Mouse (Mus musculus) olfactory bulb, adult 2 months (tissue): Measurements from ENCODE around the gene Sv2b. TPM values are rescaled to one million over a fixed set of nuclear protein-coding genes. Genes with fewer than 3 reads are reported as not detected.
A peak's percentile ranks its signal among the peaks of the same experiment; 100 is the strongest.
"Not testable (repeated sequence)": the region's sequence is repeated elsewhere in the genome, so short reads cannot be mapped to it uniquely, and the experiment has no call there.

Experiments used
- H3K27ac ChIP-seq: fragments of 200-500 bp; 2 replicates; pipeline ENCODE4 v1.5.1; 2012; ENCODE audit warnings: low read depth, low read length; ENCODE audit not compliant: insufficient read depth
- H3K4me1 ChIP-seq: fragments of 200-500 bp; 2 replicates; pipeline ENCODE4 v1.6.1; 2012; ENCODE audit warnings: low read length; ENCODE audit not compliant: control insufficient read depth, insufficient read depth
- H3K4me3 ChIP-seq: fragments of 200-500 bp; 2 replicates; pipeline ENCODE4 v1.5.1; 2012; ENCODE audit warnings: mild to moderate bottlenecking, low read depth, low read length, moderate library complexity; ENCODE audit not compliant: insufficient read depth
- CTCF ChIP-seq: fragments of 200-500 bp; IDR thresholded peaks from 2 replicates; pipeline ENCODE4 v1.5.1; 2012; ENCODE audit warnings: low read depth, mild to moderate bottlenecking, low read length, moderate library complexity; ENCODE audit not compliant: insufficient read depth
- POLR2A ChIP-seq: fragments of 200-500 bp; IDR thresholded peaks from 2 replicates; pipeline ENCODE4 v1.6.1; 2012; ENCODE audit warnings: mild to moderate bottlenecking, low read depth, low read length, moderate library complexity; ENCODE audit not compliant: insufficient read depth
- WGBS: fragments of 180-500 bp; shearing (Covaris S2); methylation state at CpG from one replicate; pipeline ENCODE4 v1.1.7; 2018; 5-methylcytosine and 5-hydroxymethylcytosine counted together
- polyA plus RNA-seq: library from polyadenylated mRNA; stranded (reverse); fragments of >200 nt; gene quantifications from 2 replicates; pipeline ENCODE4 v1.2.4, GENCODE M21; 2012; ENCODE audit warnings: low replicate concordance; ENCODE audit not compliant: missing spikeins, insufficient read depth, insufficient read length

Sv2b gene
- polyA plus RNA-seq, 1 experiment = not detected

DNA sequence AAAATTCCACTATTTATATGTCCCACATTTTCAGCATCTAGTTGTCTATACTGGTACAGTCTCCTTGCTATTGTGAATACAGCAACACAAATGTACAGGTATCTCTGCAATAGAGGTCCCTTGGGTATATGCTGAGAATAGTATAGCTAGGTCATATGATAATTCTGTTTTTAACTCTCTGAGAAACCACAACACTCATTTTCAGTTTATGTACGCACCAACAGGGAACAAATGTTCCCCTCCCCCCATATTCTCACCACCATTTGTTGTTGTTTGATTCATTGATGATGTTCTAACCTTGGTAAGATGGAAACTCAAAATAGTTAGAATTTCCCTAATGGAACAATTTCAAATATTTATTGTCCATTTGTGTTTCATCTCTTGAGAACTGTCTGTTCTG, 16.2 kb upstream of the Sv2b start:
- WGBS = 88% methylated on average over 1 of the region's 1 CpGs
- H3K4me1 ChIP-seq = no peaks in the 10 kb centered on the region
- no peak for TF ChIP-seq CTCF
- TF ChIP-seq POLR2A = no peak
- H3K27ac ChIP-seq = no peak overlapping the region
- no peak overlapping the region for H3K4me3 ChIP-seq

DNA sequence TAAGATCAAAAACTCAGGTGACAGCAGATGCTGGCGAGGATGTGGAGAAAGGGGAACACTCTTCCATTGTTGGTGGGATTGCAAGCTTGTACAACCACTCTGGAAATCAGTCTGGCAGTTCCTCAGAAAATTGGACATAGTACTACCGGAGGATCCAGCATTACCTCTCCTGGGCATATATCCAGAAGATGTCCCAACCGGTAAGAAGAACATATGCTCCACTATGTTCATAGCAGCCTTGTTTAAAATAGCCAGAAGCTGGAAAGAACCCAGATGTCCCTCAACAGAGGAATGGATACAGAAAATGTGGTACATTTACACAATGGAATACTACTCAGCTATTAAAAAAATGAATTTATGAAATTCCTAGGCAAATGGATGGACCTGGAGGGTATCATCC, 13.7 kb upstream of the Sv2b start:
- not testable (repeated sequence) for H3K4me3 ChIP-seq, H3K27ac ChIP-seq, H3K4me1 ChIP-seq
- WGBS = 95% methylated on average over 3 of the region's 3 CpGs

GRCm38 (mm10) chr7:75320009-75320408, 10.9 kb upstream of the Sv2b start:
- H3K4me1 ChIP-seq = no peaks in the 10 kb centered on the region
- H3K4me3 ChIP-seq = no peak overlapping the region
- TF ChIP-seq POLR2A = no peak
- H3K27ac ChIP-seq = no peak overlapping the region

DNA sequence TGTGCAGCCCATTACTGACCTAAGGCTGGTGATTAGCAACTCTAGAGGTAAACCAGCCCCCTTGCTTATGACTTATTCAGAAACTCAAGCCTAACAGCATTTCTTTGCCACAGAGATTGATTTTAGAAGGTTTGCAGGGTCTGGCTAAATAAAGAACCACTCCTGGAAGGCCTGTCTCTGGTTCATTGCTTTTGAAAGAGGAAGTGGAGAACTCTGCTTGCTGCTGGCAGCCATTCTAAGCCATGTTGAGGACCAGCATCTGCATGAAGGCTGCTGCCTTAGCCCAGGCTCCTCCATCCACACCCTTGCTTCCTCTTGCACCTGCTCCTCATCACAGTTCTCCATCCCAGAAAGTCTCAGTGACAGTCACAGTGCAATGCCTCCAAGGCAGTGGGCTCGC, 9.3 kb upstream of the Sv2b start:
- TF ChIP-seq POLR2A (no peak), CTCF (no peak)
- Histone ChIP-seq H3K4me1 (no peaks in the 10 kb centered on the region), H3K4me3 (no peak overlapping the region), H3K27ac (no peak overlapping the region)
- 95% methylated on average over 1 of the region's 1 CpGs for WGBS

GRCm38 (mm10) chr7:75314873-75315272, 5.8 kb upstream of the Sv2b start:
- TF ChIP-seq POLR2A (no peak), CTCF (no peak)
- H3K4me3 ChIP-seq = no peak overlapping the region
- WGBS = 84% methylated on average over 5 of the region's 5 CpGs
- no peak overlapping the region for H3K27ac ChIP-seq
- no peaks in the 10 kb centered on the region for H3K4me1 ChIP-seq

DNA sequence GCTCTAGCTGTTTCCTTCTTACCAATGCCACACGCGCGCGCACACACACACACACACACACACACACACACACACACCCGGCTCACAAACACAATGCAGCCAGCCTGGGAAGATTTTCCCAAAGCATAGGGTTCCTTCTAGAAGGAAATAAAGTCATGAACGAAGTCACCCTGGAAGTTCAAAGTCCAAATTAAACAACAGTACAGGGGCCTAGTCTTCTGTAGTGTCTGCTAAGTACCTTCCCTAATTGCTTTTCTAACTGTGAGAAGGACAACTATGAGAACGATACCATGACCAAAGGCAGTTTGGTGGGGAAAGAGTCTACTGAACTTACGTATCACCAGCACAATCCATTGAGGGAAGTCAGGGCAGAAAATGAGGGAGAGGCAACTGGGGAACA, 508 bp upstream of the Sv2b start:
- 77% methylated on average over 8 of the region's 8 CpGs for WGBS
- TF ChIP-seq POLR2A (no peak), CTCF (no peak)
- Histone ChIP-seq H3K4me1 (peaks cover 11% of the 10 kb centered on the region), H3K27ac (no peak overlapping the region), H3K4me3 (no peak overlapping the region)

GRCm38 (mm10) chr7:75308140-75308456, 964 bp downstream of the Sv2b start:
- Histone ChIP-seq H3K4me3 (peak overlapping the region; percentile 41), H3K4me1 (peaks cover 11% of the 10 kb centered on the region), H3K27ac (no peak overlapping the region)
- no peak for TF ChIP-seq POLR2A
- 2% methylated on average over 8 of the region's 8 CpGs for whole genome bisulfite sequencing

- TF ChIP-seq CTCF = no peak
- no peak for TF ChIP-seq POLR2A
- H3K4me1 ChIP-seq = peaks cover 11% of the 10 kb centered on the region
- WGBS = 52% methylated on average over 8 of the region's 8 CpGs
- no peak overlapping the region for H3K27ac ChIP-seq
- H3K4me3 ChIP-seq = peak overlapping the region; percentile 41; the same call in 1 of the 2 replicates
Measured at GRCm38 (mm10) chr7:75307570-75308087, 1.4 kb downstream of the Sv2b start.

GRCm38 (mm10) chr7:75305901-75306465, 3.1 kb downstream of the Sv2b start:
- no peak for TF ChIP-seq CTCF
- no peak for TF ChIP-seq POLR2A
- 85% methylated on average over 9 of the region's 9 CpGs for WGBS
- no peak overlapping the region for H3K4me3 ChIP-seq
- no peak overlapping the region for H3K27ac ChIP-seq
- peaks cover 11% of the 10 kb centered on the region for H3K4me1 ChIP-seq

- Histone ChIP-seq H3K4me3 (no peak overlapping the region), H3K27ac (no peak overlapping the region), H3K4me1 (no peaks in the 10 kb centered on the region)
- TF ChIP-seq POLR2A = no peak
- TF ChIP-seq CTCF = no peak
- 76% methylated on average over 6 of the region's 6 CpGs for WGBS
Measured at GRCm38 (mm10) chr7:75302523-75303215, 6.4 kb downstream of the Sv2b start.
